Mouse (Mus musculus) heart, embryonic 15.5 days (tissue): ENCODE data around the gene Armc8. TPM values are rescaled to one million over a fixed set of nuclear protein-coding genes. Genes with fewer than 3 reads are reported as not detected.

ENCODE experiments used
- ATAC-seq: fragments of 200-750 bp; cut with Nextera tagmentation; replicated peaks from 2 replicates; pipeline ENCODE4 v1.8.0; 2017; ENCODE audit warnings: low read depth, moderate TSS enrichment; ENCODE audit not compliant: insufficient number of reproducible peaks, insufficient read depth, low FRiP score
- H3K27ac ChIP-seq: fragments of 300-500 bp; sonication (generic); 2 replicates; pipeline ENCODE4 v1.5.1; 2015; ENCODE audit warnings: mild to moderate bottlenecking, inconsistent platforms
- H3K27me3 ChIP-seq: fragments of 300-500 bp; sonication (generic); 2 replicates; pipeline ENCODE4 v1.6.1; 2015; ENCODE audit warnings: inconsistent platforms
- H3K36me3 ChIP-seq: fragments of 300-500 bp; sonication (generic); 2 replicates; pipeline ENCODE4 v1.6.1; 2015; ENCODE audit warnings: mild to moderate bottlenecking, inconsistent platforms
- H3K4me1 ChIP-seq: fragments of 300-500 bp; sonication (generic); replicated peaks from 2 replicates; pipeline ENCODE4 v1.6.1; 2015; ENCODE audit warnings: inconsistent platforms
- H3K4me2 ChIP-seq: fragments of 300-500 bp; sonication (generic); 2 replicates; pipeline ENCODE4 v1.6.1; 2015; ENCODE audit warnings: inconsistent platforms, mild to moderate bottlenecking, moderate library complexity
- H3K4me3 ChIP-seq: fragments of 300-500 bp; sonication (generic); 2 replicates; pipeline ENCODE4 v1.5.1; 2015; ENCODE audit warnings: mild to moderate bottlenecking, inconsistent platforms
- H3K9ac ChIP-seq: fragments of 300-500 bp; sonication (generic); 2 replicates; pipeline ENCODE4 v1.6.1; 2015; ENCODE audit warnings: mild to moderate bottlenecking, inconsistent platforms
- H3K9me3 ChIP-seq: fragments of 300-500 bp; sonication (generic); replicated peaks from 2 replicates; pipeline ENCODE4 v1.6.1; 2016; ENCODE audit warnings: inconsistent platforms
- WGBS: fragments of 180-500 bp; shearing (Covaris S2); methylation state at CpG from one replicate; pipeline ENCODE4 v1.1.7; 2015; ENCODE audit warnings: mixed read lengths; 5-methylcytosine and 5-hydroxymethylcytosine counted together
- polyA plus RNA-seq: library from polyadenylated mRNA; unstranded; fragments of >200 nt; fragmentation: Nextera tagmentation; extraction: Ambion mirVana; gene quantifications from 2 replicates; pipeline ENCODE4 v1.2.1, GENCODE M21; 2015

The Armc8 gene
- polyA plus RNA-seq, 1 experiment from 2014 or later: 18.6 TPM

DNA sequence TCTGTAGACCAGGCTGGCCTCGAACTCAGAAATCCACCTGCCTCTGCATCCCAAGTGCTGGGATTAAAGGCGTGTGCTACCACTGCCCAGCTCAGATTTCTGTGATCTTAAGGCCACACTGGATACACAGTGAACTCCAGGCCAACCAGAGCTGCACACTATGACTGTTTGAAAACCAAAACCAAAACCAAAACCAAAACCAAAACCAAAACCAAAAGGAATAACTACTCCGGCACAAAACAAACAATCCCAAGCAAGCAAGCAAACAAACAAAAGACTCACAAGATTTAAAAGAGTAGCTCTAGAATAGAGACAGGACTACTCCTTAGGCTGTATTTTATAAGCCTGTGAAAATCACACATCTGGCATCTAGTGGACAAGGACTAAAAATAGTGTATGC, 8.3 kb downstream of the Armc8 start:
- Histone ChIP-seq H3K9ac (no peak overlapping the region), H3K4me3 (no peak overlapping the region)
- 92% methylated on average over 3 of the region's 3 CpGs for WGBS

DNA sequence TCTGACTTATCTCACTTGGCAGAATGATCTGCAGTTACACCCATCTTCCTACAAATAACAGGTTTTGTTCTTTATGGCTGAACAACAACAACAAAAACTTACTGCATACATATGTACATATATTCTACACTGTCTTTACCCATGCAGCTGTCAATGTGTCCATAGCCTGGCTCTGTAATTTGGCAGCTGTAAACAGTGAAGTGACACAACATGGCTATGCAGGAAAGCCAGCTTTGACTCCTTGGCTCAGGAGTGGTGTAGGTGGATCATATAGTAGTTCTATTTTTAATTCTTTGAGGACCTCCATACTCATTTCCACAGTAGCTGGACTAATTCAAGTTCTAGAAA, 9.2 kb downstream of the Armc8 start:
- Histone ChIP-seq H3K27ac (no peak overlapping the region), H3K4me3 (no peak overlapping the region), H3K36me3 (no peaks in the 10 kb centered on the region), H3K4me1 (peaks cover 14% of the 10 kb centered on the region), H3K9ac (no peak overlapping the region), H3K4me2 (no peak overlapping the region), H3K27me3 (no peaks in the 10 kb centered on the region), H3K9me3 (no peaks in the 10 kb centered on the region)
- ATAC-seq: no peak

More for the DNA sequence above, 8.3 kb downstream of the Armc8 start:
- Histone ChIP-seq H3K27ac (no peak overlapping the region), H3K27me3 (no peaks in the 10 kb centered on the region), H3K9me3 (no peaks in the 10 kb centered on the region), H3K4me2 (no peak overlapping the region), H3K4me1 (peaks cover 14% of the 10 kb centered on the region), H3K36me3 (no peaks in the 10 kb centered on the region)
- ATAC-seq: no peak

DNA sequence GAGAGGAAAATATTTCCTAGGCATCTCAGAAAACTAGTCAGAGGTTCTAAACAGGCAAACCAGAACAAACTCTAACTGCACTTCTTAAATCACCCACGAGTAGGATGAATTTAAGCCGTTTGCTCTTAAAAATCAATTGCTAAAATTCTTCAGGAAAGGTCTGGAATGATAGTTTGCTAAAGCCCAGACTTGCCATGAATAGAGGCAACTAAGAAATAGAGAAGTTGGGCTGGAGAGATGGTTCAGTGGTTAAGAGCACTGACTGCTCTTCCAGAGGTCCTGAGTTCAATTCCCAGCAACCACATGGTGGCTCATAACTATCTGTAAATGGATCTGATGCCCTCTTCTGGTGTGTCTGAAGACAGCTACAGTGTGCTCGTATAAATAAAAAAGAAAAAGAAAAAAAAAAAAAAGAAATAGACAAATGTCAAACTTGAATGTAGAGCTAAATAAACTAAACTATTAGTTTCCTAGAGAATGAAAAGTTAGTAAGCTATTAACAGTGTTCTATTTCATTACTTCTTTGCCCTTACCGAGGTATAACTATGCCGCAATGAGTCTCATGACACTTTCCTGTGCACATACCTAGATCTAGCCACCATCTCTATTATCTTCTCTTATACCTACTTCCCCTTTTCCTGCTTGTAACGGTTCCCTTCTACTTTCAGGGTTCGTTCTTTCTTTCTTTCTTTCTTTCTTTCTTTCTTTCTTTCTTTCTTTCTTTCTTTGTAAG, 9.7 kb downstream of the Armc8 start:
- Histone ChIP-seq H3K9ac (no peak overlapping the region), H3K4me2 (no peak overlapping the region), H3K4me1 (peaks cover 14% of the 10 kb centered on the region), H3K27ac (no peak overlapping the region), H3K27me3 (no peaks in the 10 kb centered on the region), H3K4me3 (no peak overlapping the region), H3K9me3 (no peaks in the 10 kb centered on the region), H3K36me3 (no peaks in the 10 kb centered on the region)
- 86% methylated on average over 7 of the region's 7 CpGs for WGBS
- no peak for ATAC-seq

DNA sequence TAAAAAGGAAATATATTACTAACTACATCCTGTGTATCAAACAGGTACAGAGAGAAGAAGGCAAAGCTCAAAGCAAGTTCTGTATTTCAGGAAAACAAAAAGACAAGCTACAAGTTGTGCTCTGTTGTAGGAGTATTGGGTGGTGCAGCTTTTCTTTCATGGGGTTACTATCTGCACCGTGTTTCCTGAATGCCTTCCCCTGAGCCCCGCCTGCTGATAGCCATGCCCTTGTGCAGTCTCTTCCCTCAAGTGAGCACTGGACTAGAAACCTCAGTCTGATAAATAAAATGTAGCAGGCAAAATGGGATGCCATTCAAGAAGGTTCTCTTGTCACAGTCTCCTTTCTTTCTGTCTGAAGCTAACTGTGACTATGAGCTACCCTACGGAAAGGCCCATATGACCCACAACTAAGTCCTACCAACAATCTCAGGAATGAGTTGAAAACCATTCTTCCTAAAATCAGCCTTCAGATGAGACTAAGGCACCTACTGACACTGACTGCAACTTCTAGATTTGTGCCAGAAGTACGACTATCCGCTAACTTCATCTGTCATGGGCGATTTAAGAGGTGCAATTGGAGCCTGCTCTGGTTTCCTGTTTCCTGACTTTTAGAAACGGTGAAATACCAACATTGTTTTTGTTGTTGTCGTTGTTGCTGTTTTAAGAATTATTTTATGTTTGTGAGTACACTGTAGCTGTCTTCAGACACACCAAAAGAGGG, 11.0 kb downstream of the Armc8 start:
- ATAC-seq: no peak
- Histone ChIP-seq H3K4me2 (no peak overlapping the region), H3K4me1 (peaks cover 16% of the 10 kb centered on the region), H3K27ac (no peak overlapping the region), H3K27me3 (no peaks in the 10 kb centered on the region), H3K9ac (no peak overlapping the region), H3K36me3 (no peaks in the 10 kb centered on the region), H3K4me3 (no peak overlapping the region), H3K9me3 (no peaks in the 10 kb centered on the region)
- 65% methylated on average over 8 of the region's 8 CpGs for WGBS

DNA sequence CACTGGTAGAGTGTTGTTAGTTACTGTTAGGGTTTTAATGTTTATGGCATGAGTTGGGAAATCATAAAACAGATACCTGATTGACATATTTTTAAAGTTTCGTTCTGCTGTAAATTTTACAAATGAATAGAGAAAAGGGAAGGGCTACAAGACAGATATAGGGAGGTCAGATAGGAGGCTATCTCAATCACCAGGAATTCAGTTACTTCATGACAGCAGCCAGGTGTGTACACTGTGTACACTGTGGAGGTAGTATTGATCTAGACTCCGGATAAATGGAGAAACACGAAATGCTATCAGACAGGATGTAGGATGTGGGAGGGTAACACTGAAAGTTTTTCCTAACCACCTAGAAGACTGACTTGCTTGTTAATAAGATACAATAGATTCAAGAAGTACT, 13.4 kb downstream of the Armc8 start:
- Histone ChIP-seq H3K9me3 (no peaks in the 10 kb centered on the region), H3K9ac (no peak overlapping the region), H3K27ac (no peak overlapping the region), H3K4me1 (peaks cover 12% of the 10 kb centered on the region), H3K4me2 (no peak overlapping the region), H3K4me3 (no peak overlapping the region), H3K36me3 (no peaks in the 10 kb centered on the region), H3K27me3 (no peaks in the 10 kb centered on the region)
- ATAC-seq: no peak
- WGBS: 88% methylated on average over 3 of the region's 3 CpGs

DNA sequence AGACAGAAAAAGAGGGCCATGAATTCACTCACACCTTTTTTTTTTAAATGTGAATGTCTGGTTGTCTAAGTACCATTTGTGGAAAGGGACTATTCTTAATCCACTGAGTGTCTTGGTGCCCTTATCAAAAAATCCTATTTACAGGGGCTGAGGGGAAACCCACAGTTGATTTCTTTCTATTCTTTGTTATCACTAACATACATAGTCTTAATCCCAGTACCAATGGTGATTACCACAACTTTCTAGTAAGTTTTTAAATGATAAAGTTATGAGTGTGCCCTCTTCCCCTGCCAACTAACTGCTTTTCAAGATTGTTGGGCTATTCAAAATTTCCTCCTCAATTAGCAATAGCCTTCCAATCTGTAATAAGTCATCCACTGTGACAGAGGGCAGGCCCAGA, 14.6 kb downstream of the Armc8 start:
- H3K27me3 ChIP-seq: no peaks in the 10 kb centered on the region
- no peak overlapping the region for H3K9ac ChIP-seq
- peaks cover 9% of the 10 kb centered on the region for H3K4me1 ChIP-seq
- ATAC-seq: no peak
- no peak overlapping the region for H3K27ac ChIP-seq
- no peaks in the 10 kb centered on the region for H3K36me3 ChIP-seq
- H3K9me3 ChIP-seq: no peaks in the 10 kb centered on the region
- H3K4me3 ChIP-seq: no peak overlapping the region
- H3K4me2 ChIP-seq: no peak overlapping the region

DNA sequence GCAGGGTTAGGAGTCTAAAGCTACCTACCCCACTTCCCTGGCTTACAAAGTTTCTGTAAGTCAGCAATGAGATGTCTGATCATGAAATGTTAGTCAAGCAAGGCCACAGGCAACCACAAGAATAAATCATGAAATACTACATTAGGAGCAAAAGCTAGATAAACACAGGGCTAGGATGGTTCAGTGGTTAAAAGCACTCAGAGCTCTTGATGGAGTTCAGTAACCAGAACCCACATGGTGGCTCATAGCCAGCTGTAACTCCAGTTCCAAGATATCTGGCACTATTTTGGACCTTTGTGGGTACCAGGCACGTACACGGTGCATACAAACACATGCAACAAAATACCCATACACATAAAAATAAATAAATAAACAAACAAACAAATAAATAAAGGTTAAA, 15.7 kb downstream of the Armc8 start:
- Histone ChIP-seq H3K36me3 (no peaks in the 10 kb centered on the region), H3K9me3 (no peaks in the 10 kb centered on the region), H3K27me3 (no peaks in the 10 kb centered on the region), H3K9ac (no peak overlapping the region), H3K27ac (no peak overlapping the region), H3K4me1 (peaks cover 9% of the 10 kb centered on the region), H3K4me2 (no peak overlapping the region), H3K4me3 (no peak overlapping the region)
- WGBS: 41% methylated on average over 2 of the region's 2 CpGs
- no peak for ATAC-seq

DNA sequence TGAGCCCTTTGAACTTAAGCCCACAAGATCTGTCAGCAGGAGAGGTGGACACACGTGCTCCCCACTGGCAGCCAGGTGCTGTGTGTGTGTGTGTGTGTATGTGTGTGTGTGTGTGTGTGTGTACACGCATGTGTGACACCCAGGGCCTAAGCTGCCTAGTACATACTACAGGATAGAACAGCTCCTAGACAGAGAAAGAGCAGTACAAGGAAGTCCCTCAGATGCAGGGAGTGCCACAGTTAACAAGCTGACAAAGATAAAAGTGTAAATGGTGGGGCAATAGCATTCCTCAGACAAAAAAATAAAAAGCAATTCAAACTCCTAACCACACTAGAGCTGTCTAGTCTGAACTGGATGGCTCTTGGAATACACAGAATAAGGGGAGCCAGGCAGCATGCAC, 16.6 kb downstream of the Armc8 start:
- Histone ChIP-seq H3K4me3 (no peak overlapping the region), H3K9ac (no peak overlapping the region), H3K9me3 (no peaks in the 10 kb centered on the region), H3K4me1 (peaks cover 4% of the 10 kb centered on the region; the same call in 1 of the 2 replicates), H3K27ac (no peak overlapping the region), H3K36me3 (no peaks in the 10 kb centered on the region), H3K27me3 (no peaks in the 10 kb centered on the region), H3K4me2 (no peak overlapping the region)
- ATAC-seq: no peak
- 86% methylated on average over 2 of the region's 2 CpGs for WGBS

DNA sequence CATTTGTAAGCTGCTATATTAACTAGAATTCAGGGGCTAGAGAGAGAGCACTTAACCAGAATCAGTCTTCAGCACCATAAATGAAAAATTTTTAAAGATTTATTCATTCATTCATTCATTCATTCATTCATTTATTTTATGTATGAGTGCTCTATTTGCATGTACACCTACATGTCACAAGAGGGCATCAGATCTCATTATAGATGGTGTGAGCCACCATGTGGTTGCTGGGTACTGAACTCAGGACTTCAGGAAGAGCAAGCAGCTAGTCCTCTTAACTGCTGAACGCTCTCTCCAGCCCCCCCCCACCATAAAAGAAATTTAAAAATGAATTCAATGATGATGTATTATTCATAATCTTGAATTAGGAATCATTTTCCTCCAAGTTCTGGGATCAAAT, 22.4 kb downstream of the Armc8 start:
- H3K36me3 ChIP-seq: no peaks in the 10 kb centered on the region
- no peak overlapping the region for H3K27ac ChIP-seq
- H3K9me3 ChIP-seq: no peaks in the 10 kb centered on the region
- no peak overlapping the region for H3K4me2 ChIP-seq
- no peak overlapping the region for H3K4me3 ChIP-seq
- no peaks in the 10 kb centered on the region for H3K27me3 ChIP-seq
- no peak for ATAC-seq
- H3K9ac ChIP-seq: no peak overlapping the region
- 87% methylated on average over 1 of the region's 1 CpGs for WGBS
- no peaks in the 10 kb centered on the region for H3K4me1 ChIP-seq

DNA sequence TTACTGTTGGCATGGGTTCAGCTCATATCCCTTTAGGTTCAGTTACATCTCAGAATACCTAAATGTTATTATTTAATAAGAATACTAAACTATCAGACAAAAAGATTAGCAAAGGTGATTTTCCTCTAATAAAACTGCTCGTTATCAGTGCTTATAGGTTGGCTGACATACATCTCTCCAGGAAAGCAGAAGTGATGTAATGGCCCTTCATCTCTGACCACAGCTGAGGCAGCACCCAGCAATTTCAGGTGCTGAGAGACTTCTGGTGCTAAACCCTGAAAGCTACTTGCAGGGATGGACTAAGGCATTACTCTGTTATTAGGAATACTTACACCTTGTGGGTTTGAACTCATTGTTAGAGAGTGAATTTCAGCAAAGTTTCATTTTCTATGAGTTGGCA, 36.8 kb downstream of the Armc8 start:
- no peaks in the 10 kb centered on the region for H3K4me1 ChIP-seq
- ATAC-seq: no peak
- no peak overlapping the region for H3K4me2 ChIP-seq
- H3K4me3 ChIP-seq: no peak overlapping the region
- WGBS: 83% methylated on average over 1 of the region's 1 CpGs
- no peak overlapping the region for H3K27ac ChIP-seq
- no peak overlapping the region for H3K9ac ChIP-seq
- H3K36me3 ChIP-seq: peaks cover 51% of the 10 kb centered on the region; the same call in 1 of the 2 replicates
- no peaks in the 10 kb centered on the region for H3K27me3 ChIP-seq
- H3K9me3 ChIP-seq: no peaks in the 10 kb centered on the region

DNA sequence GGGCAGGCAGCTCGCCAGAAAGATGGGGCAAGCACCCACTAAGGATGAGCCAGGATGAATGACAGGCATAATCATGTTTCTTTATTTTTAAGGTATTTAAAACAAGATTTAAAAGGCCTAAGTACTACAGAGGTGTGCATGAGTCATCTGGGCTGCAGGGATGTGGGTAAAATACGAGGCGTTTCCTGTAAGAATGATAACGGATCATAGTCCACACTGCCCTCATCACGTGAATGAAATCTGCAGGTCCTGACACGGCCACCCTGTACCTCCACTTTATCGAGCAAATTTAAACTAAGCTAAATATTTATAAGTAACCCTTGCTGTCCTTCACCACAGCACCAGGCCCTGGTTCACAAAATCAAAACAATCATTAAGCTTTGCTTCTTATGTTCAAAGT, 62.8 kb downstream of the Armc8 start:
- no peak for ATAC-seq
- WGBS: 74% methylated on average over 7 of the region's 7 CpGs

DNA sequence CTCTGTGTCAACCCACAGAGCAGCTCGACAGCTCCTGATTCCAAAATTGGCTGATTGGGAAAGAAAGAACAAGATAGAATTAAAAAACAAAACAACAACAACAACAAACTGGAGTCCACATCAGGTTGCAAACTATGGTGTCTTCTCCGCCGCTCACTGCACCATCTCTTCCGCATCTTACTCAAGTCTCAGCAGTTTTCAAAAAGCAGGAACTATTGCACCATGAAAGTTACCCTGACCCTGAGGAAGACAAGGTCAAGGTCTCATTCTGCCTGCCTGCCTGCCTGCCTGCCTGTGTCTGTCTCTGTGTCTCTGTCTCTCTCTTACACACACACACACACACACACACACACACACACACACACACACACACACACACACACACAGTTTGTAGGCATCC, 69.4 kb downstream of the Armc8 start:
- Histone ChIP-seq H3K4me2 (no peak overlapping the region), H3K4me3 (no peak overlapping the region), H3K36me3 (peaks cover 32% of the 10 kb centered on the region), H3K4me1 (no peaks in the 10 kb centered on the region), H3K9ac (no peak overlapping the region), H3K27ac (no peak overlapping the region), H3K27me3 (no peaks in the 10 kb centered on the region), H3K9me3 (no peaks in the 10 kb centered on the region)
- ATAC-seq: no peak
- 91% methylated on average over 4 of the region's 4 CpGs for WGBS

More for the DNA sequence above, 62.8 kb downstream of the Armc8 start:
- Histone ChIP-seq H3K36me3 (peaks cover 8% of the 10 kb centered on the region; the same call in 1 of the 2 replicates), H3K4me2 (no peak overlapping the region), H3K9ac (no peak overlapping the region), H3K9me3 (no peaks in the 10 kb centered on the region), H3K27ac (no peak overlapping the region), H3K4me3 (no peak overlapping the region), H3K27me3 (no peaks in the 10 kb centered on the region), H3K4me1 (no peaks in the 10 kb centered on the region)
